Mouse (Mus musculus): Measurements from ENCODE around the gene Cdk5r2.

GRCm38 (mm10) chr1:74824518-74825302 lies 30.0 kb upstream of the Cdk5r2 start:
- TF ChIP-seq CTCF (IDR thresholded peaks at IDR 0.05; ENCODE audit: extremely low read depth, insufficient read depth, insufficient read length, insufficient replicate concordance) (no peak), POLR2A (IDR thresholded peaks at IDR 0.05; ENCODE audit: low read depth, low read length) (no peak)
